17 mouse cellular contexts compared by ENCODE assay signal in the genomic region with DNA sequence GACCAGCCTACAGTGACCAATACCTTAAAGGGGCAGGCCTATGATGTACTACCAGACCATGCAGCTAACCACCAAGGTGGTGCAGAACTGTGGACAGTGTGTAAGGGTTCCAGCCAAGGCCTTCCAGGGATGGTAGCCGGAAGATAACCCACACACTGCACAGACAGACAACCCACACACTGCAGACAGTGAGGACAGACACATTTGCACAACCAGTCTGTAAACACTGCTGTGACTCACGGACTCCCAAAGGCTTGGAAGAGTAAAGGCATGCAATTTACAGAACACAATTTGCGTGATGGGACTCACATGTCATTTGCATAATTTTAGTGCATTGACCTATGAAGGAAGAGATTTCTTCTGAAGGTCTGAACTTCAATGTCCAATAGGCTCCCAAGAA.
"Had no signal": no experiment of that assay in that cellular context is flagged by ENCODE, and none has a peak within 500 bp of the region (broad histone marks: within the 10 kb centered on the region; RNA-seq: fewer than 3 reads in every experiment).

No protein-coding gene starts in this region.

- ATAC-seq: hindbrain, embryonic 16.5 days; inflammation-experienced regulatory T-cells, adult 6 months; intestine, embryonic 15.5 days; intestine, postnatal 0 days; liver, embryonic 12.5 days had no signal

- DNase-seq: gastrocnemius, adult 2 months; gastrocnemius, postnatal 10 days; gastrocnemius, postnatal 25 days; heart, adult 2 months; heart, postnatal 14 days; heart, postnatal 36 days; kidney, adult 18-20 months; kidney, adult 8-10 months; kidney, postnatal 10 days; kidney, postnatal 25 days; kidney, postnatal 4 days; liver had no signal
